Mouse (Mus musculus) myocyte (in vitro differentiated cells): Measurements from ENCODE around the gene F8.

Experiments used
- CEBPB ChIP-seq: IDR thresholded peaks from 2 replicates; pipeline ENCODE4 v1.6.1; 2011; ENCODE audit warnings: mild to moderate bottlenecking, moderate library complexity; ENCODE audit not compliant: poor library complexity, insufficient read depth, severe bottlenecking
- MAX ChIP-seq: IDR thresholded peaks from one replicate; pipeline ENCODE4 v1.6.1; 2011; ENCODE audit warnings: low read depth, mild to moderate bottlenecking, control low read depth
- MYOD1 ChIP-seq, 3 experiments: IDR thresholded peaks; one replicate each; pipeline ENCODE4 v1.6.1; 2011; ENCODE audit warnings: control low read depth in 2 of 3, low read depth in 2 of 3, mild to moderate bottlenecking in 2 of 3, moderate library complexity in 1 of 3; ENCODE audit not compliant: insufficient read length in 2 of 3, control insufficient read depth in 1 of 3
- POLR2A ChIP-seq: IDR thresholded peaks from one replicate; pipeline ENCODE4 v1.6.1; 2011; ENCODE audit warnings: low read depth, mild to moderate bottlenecking, control low read depth, moderate library complexity; ENCODE audit not compliant: insufficient read length
- TCF12 ChIP-seq: IDR thresholded peaks from one replicate; pipeline ENCODE4 v1.6.1; 2011; ENCODE audit warnings: mild to moderate bottlenecking, control low read depth; ENCODE audit not compliant: poor library complexity, insufficient read depth, severe bottlenecking
- USF1 ChIP-seq: IDR thresholded peaks from one replicate; pipeline ENCODE4 v1.6.1; 2011; ENCODE audit warnings: low read depth, mild to moderate bottlenecking, control low read depth, moderate library complexity

GRCm38 (mm10) chrX:75323556-75323955 lies 58.9 kb downstream of the F8 start:
- TF ChIP-seq POLR2A: no peak
- no peak for TF ChIP-seq TCF12
- no peak for TF ChIP-seq USF1
- TF ChIP-seq MYOD1 (IDR thresholded peaks at IDR 0.05; ENCODE audit: control insufficient read depth in 1 of 3, insufficient read length in 2 of 3, low read depth in 2 of 3): no peak
- TF ChIP-seq CEBPB: no peak
- TF ChIP-seq MAX: no peak
